Mouse (Mus musculus) MEL-GATA-1-ER (cell line): Measurements from ENCODE around the gene Capns1.
"Not testable (repeated sequence)": the region's sequence is repeated elsewhere in the genome, so short reads cannot be mapped to it uniquely, and the experiment has no call there.

Source experiments
- DNase-seq: peaks from one replicate; pipeline ENCODE4 v3.0.0-alpha.2; 2012; ENCODE audit warnings: low read depth; ENCODE audit errors: extremely low read depth

Capns1 gene

GRCm38 (mm10) chr7:30202895-30203690, 4.5 kb upstream of the Capns1 start:
- no peak for DNase-seq

DNA sequence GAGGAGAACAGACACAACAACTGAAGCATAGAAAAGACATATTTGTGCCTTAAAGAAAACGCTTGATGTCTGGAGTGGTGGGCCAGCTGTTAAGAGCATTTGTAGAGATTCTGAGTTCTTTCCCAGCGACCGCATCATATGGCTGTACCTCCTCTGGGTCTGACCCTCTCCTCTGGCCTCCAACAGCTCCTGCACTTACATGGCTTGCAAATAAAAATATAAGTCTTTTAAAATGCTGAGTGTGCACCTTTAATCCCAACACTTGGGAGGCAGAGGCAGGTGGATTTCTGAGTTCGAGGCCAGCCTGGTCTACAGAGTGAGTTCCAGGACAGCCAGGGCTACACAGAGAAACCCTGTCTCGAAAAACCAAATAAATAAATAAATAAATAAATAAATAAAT, 2.0 kb upstream of the Capns1 start:
- DNase-seq: not testable (repeated sequence)

GRCm38 (mm10) chr7:30200200-30200599, 1.6 kb upstream of the Capns1 start:
- no peak for DNase-seq

- no peak for DNase-seq
These were observed 1.0 kb upstream of the Capns1 start for GRCm38 (mm10) chr7:30199498-30200139.

DNA sequence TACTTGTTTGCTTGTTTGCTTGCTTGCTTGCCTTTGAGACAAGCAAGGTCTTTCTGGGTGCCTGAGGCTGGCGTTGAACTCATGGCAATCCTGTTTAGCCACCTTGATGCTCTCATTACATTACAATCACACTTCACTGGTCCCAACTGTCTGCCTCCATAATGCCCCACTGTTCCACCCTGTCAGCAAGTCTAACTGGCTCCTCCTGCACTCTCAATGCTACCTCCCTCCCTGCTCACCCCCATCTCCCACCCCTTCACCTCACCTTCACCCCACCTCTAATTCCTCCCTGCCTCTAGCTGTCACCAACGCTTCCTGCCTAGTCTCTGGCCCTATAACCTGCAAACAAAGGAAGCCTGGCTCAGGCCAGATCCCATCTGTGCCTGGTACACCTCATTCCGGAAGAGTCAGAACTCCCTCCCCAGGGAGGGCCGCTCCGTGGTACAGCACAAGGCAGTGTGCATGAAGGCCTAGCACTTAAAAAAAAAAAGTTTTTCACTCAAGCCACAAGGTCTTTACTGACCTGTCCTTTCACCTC, 950 bp downstream of the Capns1 start:
- no peak for DNase-seq

GRCm38 (mm10) chr7:30196171-30196570, 2.4 kb downstream of the Capns1 start:
- DNase-seq: no peak

DNA sequence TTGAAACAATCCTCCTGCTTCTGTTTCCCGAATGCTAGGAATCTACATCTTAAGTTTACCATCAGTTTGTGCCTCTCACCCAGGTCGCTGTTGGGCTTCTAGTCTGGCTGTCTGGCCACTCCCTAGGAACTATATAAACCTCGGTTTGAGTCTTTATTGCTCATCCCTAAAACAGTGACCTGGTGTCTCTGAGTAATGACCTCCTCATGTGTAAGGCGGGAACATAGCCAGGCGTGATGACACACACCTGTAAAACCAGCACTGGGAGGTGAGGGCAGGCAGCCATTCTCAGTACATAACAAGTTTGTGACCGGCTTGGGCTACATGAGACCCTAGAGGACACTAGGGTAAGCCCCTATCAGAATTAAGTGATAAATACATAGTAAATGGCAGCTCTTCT, 3.1 kb downstream of the Capns1 start:
- DNase-seq: no peak

GRCm38 (mm10) chr7:30194884-30195283, 3.7 kb downstream of the Capns1 start:
- DNase-seq: peak; percentile 80

- DNase-seq: no peak
These were observed 4.3 kb downstream of the Capns1 start for GRCm38 (mm10) chr7:30194101-30194831.

GRCm38 (mm10) chr7:30193581-30194100, 5.0 kb downstream of the Capns1 start:
- peak; percentile 56 for DNase-seq

DNA sequence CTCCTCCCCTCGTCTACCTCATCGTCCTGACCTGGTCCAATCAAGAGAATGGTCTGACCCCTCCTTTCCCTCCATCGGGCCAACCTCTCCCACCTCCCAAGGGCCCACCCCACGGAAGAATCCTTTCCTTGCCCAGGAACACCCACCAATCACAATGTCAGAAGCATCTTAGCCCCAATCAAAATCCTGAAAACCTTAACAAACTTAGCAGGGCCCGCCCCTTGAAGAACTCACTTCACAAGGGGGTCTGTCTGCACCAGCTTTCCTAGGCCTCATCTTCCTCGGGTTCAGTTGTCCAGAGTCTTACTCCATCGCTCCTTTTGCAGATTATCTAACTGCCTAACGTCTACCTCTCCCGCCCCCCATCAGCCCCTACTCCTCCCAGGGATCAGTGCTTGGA, 5.6 kb downstream of the Capns1 start:
- DNase-seq: no peak

DNA sequence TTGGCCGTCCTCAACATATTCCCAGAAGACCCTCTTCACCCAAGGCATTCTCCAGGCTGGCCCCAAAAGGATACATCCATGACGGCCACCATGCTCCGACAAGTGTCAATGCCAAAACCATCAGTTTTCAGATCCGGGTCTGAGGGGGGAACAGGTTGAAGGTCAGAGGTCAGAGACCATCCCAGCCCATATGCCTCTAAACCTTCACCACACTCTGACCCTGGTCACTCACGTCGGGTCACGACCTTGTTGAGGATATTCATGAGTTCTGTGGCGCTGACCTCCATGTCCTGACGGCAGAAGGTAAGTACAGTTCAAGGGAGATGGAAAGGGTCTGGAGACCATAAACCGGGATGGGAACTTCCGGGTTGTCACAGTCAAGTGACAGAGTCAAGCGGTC, 6.5 kb downstream of the Capns1 start:
- DNase-seq: no peak

DNA sequence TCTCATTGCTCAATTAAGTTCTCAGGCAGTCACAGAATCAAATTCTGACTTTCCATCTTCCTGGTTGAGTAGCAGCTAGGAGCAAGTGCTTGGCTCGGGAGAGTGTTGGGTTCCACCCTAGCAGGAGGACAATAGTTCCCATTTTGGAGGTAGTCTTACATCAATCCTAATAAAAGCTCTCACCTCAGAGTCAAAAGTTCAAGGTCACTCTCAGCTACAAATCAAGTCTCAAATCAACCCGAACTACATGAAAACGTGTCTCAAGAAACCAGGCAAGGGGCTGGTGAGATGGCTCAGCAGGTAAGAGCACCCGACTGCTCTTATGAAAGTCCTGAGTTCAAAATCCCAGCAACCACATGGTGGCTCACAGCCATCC, 9.5 kb downstream of the Capns1 start:
- DNase-seq: no peak

- no peak for DNase-seq
These were observed 10.1 kb downstream of the Capns1 start for GRCm38 (mm10) chr7:30188344-30189115.

GRCm38 (mm10) chr7:30184641-30185348, 13.8 kb downstream of the Capns1 start:
- DNase-seq: no peak

DNA sequence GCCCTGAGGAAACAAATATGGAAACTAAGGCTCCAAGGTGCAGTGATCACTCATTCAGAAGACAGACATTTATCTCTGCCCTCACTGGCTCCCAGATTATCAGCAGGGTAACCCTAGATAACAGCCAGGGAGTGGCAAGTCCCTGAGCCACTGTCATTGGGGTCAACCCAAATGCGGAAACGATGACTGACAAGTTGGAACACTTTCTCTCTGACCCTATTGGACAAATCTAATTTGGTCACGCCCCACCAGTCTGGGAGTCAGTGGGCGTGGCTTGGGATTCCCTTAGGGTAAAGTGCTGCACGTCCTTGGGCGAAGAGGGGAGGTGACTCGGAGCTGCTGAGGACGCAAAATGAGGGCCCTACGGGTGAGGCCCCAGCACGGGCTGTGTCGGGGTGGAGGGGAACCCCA, 14.7 kb downstream of the Capns1 start, which contains the start of gene Cox7a1:
Gene Cox7a1 (plus strand): TSS at position 266 of the 411 bp plus-strand sequence.
- DNase-seq: peak; percentile 92

DNA sequence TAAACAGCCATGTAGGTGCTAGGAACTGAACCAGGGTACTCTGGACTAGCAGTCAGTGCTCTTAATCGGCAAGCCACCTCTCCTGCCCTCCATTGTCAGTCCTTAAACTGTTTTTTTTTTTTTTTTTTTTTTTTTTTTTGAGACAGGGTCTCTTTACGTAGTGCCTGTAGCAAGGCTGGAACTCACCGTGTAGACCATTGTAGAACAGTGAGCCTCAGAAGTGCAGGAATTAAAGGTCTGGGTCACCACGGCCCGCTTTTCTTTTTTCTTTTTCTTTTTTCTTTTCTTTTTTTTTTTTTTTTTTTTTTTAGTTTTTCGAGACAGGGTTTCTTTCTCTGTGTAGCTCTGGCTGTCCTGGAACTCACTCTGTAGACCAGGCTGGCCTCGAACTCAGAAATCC, 15.4 kb downstream of the Capns1 start:
- DNase-seq: not testable (repeated sequence)

GRCm38 (mm10) chr7:30181929-30182328, 16.7 kb downstream of the Capns1 start:
- DNase-seq: not testable (repeated sequence)

GRCm38 (mm10) chr7:30181308-30181707, 17.3 kb downstream of the Capns1 start:
- peak; percentile 54 for DNase-seq

GRCm38 (mm10) chr7:30178256-30178655, 20.4 kb downstream of the Capns1 start:
- no peak for DNase-seq
